Mouse (Mus musculus): ENCODE data around the gene Gtf2h3.
A peak's percentile ranks its signal among the peaks of the same experiment; 100 is the strongest.
"Not testable (repeated sequence)": the region's sequence is repeated elsewhere in the genome, so short reads cannot be mapped to it uniquely, and the experiment has no call there.

Gene Gtf2h3

DNA sequence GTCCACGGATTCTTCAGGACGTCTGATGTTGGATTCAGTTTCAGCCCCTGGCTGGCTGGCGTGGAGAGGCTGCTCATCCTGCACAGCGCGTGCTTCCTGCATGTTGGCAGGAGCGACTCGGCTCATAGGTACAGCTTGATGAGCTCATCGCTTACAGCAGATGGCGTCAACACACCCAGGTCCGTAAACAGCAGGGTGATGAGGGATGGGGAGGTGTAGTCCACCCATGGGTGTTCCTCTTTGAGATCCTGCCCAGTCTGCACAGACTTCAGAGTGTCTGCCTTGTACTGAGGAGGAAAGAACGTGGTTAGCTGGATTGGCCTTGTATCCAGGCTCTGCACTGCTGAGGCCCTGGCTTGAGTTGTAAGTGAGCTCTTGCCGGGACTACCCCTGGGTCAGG, 7.9 kb upstream of the Gtf2h3 start:
- no peak for DNase-seq (ENCODE audit: low read depth, low spot score)

DNA sequence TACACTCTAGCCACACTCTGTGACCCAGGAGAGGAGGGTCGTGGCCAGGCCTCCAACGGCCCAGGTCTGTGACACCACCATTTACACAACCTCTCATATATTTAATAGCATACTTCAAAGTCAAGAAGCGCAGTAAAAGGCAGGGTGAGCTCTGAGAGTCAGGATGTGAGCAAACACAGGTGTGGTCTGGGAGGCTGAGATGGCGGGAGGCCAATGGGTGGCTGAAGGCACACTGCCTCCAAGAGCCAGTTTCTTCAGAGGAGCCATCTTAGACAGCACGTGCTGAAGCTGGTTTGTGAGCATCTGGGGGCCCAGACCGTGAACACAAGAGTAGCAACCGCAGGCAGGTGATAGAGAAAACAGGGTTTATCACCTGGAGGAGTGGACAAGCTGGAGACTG, 3.5 kb upstream of the Gtf2h3 start:
- DNase-seq (ENCODE audit: low read depth, low spot score), result no peak

DNA sequence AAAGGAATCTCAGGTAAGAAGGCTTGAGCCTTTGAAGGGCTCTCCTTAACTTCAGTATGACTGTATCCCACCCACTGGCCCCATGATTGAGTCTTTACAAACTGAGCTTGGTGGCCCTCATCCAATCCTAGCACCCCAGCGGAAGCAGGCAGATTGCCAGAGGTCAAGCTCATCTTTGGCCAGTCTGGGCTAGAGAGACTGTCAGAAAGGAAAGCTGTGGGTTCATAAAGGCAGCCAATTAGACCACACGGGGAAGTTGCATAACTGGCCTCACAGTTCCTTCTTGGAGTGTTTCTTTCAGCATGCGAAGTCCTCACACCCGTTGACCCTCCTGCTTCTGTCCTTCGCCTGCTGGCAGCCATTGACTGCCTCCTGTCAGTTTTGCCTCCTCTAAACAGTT, 3.6 kb downstream of the Gtf2h3 start:
- DNase-seq (ENCODE audit: low read depth, low spot score), result no peak

DNA sequence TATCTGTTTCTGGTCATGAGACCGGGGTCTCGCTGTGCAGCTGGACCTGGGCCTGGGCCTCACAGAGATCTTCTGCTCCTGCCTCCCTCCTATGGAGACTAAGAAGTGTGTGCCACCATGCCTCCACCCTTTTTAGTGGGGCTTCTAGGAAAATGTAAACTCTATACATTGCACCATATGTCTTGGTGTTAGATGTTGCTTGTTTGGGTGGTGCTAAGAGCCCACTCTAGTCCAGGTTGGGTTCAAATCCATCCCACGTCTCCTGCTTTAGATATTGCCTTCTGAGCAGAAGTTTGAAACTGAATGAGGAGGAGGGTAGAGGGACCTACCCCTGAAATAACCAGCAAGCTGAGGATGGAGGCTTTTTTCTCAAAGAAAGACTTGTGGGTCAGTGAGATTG, 13.8 kb downstream of the Gtf2h3 start:
- DNase-seq (ENCODE audit: low read depth, low spot score), result no peak

DNA sequence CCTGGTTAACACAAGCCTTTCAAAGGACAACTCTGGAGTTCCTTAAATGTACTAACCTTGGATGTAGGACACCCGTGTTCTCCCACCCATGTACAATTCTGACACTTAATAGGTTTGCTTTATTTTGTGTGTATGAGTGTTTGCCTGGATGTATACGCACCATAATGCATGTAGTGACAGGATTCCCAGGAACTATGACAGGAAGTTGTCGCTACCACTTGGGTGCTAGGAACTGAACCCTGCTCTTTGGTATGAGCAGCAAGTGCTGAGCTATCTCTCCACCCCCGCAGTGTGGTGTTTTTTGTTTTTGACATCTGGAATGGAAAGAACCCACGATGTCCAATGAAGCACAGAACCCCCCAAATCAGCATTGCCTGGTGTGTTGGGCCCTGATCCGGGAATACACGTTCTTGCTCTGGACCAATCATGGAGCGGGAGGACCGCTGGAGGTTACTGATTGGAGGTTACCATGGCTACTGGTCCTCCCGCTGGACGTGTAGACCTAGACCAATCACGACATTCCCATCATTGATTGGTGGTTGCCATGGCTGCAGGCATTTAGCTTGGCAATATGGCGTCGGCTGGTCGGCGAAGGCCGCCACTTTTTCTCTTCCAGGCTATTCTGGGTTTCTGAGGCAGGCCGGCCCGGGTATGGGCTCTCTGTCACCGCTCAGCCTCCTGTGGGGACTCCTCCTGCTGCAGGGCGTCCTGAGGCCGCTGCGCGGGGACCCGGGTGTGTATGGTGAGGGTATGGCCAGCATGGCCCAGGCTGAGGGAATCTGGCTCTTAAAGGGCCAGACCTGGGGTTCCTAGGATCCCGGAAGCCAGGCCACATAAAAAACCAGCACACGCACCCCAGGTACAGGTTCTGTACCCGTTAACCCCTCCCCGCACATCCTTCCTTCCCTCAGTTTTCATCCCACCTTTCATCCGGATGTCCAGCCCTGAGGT, 19.6 kb downstream of the Gtf2h3 start:
- peak; percentile 95 for DNase-seq (ENCODE audit: low read depth, low spot score)

DNA sequence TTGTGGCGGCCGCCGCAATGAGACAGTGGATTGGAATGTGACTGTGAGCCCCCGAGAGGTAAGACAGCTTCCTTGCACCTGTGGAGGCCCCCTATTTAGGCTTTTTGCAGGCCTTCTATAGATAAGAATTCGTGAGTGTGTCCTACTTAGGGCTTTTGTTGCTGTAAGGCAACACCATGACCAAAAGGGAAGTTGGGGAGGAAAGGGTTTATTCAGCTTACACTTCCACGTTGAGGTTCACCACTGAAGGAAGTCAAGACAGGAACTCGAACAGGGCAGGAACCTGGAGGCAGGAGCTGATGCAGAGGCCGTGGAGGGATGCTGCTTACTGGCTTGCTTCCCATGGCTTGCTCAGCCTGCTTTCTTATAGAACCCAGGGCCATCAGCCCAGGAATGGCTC, 20.8 kb downstream of the Gtf2h3 start:
- DNase-seq (ENCODE audit: low read depth, low spot score), result not testable (repeated sequence)

DNA sequence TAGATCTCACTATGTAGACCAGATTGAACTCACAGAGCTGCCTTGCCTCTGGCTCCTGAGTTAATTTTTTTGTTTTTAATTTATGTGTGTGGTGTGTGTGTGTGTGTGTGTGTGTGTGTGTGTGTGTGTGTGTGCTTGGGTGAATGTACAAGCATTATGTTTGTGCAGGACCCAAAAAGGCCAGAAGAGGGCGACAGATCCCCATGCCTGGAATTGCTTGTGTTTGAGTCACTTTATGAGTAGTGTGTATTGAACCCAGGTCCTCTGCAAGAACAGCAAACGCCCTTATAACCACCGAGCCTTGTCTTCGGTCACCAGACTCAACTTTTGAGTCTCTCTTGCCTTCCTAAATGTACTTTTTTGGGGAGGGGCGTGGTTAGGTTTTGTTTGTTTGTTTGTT, 23.4 kb downstream of the Gtf2h3 start:
- DNase-seq (ENCODE audit: low read depth, low spot score), result peak; percentile 53

DNA sequence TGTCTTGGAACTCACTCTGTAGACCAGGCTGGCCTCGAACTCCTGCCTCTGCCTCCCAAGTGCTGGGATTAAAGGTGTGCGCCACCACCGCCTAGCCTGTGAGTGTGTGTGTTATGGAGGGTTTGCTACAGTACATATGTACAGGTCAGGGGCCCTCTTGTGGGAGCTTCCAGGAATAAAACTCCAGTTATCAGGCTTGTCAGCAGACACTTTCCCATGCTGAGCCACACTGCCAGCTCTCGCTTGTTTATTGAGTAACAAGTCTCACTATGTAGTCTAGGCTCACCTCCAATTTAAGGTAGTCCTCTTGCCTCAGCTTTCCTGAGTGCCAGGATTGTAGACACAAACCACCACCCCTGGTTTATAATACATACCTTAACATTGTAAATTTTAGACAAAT, 25.4 kb downstream of the Gtf2h3 start:
- no peak for DNase-seq (ENCODE audit: low read depth, low spot score)

DNA sequence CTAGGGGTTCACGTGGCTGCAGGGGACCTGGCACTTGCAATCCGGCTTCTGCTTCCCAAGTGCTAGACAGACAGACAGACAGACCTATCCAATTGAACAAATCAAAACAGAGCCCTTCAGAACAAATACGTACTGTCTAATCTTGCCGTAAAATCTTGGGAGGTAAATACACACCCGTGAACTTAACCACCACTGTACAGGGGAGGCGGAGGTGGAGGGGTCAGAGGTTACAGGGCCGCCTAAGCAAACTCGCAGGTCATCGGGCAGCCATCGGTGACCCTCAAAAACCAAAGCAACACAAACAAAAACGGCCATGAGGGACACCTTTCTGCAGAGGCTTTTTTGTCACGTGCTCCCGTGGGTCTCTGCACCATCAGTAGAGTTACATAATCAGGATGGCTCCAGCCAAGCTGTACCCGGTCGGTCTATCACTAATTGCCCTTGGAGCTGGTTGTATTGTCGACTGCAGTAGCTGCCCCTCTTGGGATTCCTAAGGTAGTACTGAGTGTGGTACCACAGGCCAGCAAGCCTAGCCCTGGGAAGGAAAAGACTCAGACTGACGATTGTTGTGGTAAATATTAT, 26.2 kb downstream of the Gtf2h3 start:
- no peak for DNase-seq (ENCODE audit: low read depth, low spot score)

DNA sequence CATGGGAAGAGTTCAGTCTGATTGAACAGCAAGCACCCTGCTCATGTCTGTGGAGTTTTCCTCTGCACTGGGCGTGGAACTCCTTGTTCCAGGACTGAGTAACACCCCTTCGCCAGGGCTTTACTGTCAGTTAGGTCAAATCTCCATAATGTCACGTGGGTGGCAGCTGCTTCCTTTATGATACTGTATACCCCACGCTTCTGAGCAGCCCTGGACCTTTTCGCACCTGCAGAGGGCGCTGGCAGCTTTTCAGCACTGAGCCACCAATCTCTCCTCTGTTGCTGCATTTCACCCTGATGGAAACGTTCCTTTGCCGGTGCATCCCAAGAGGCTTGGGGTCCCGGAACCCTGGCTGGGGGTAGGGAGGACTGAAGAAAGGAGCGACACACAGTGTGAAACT, 32.0 kb downstream of the Gtf2h3 start:
- DNase-seq (ENCODE audit: low read depth, low spot score), result no peak

DNA sequence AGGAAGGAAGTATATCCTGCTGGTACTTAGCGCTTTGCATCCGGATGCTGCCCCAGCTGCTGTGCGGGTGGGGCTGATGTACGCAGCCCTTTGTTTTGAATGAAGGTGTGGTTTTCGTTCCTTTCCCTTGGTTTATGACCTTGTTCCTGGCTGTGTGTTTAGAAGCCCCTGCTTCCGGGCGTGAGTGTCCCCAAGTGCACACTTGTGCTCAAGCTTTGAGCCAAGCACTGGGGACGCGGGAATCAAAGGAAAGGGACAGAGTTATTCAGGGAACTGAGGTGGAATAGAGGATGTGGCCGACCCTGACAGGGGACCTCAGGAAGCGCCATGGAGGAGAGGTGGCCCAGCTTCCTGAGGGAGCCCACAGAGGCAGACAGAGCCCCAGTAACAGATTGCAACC, 35.8 kb downstream of the Gtf2h3 start:
- no peak for DNase-seq (ENCODE audit: low read depth, low spot score)

DNA sequence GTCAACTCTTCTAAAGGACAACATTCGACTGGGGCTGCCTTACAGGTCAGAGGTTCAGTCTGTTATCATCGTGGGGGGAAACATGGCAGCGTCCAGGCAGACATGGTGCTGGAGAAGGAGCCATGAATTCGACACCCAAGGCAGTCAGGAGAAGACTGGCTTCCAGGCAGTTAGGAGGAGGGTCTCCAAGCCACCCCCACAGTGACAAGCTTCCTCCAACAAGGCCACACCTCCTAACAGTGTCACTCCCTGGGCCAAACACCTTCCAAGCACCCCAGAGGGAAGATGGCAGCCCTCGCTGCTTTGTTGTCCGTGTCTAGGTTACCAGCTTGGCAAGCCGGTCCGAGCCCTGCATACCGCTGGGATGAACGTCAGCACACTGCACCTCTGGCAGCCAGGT, 39.8 kb downstream of the Gtf2h3 start:
- no peak for DNase-seq (ENCODE audit: low read depth, low spot score)

DNA sequence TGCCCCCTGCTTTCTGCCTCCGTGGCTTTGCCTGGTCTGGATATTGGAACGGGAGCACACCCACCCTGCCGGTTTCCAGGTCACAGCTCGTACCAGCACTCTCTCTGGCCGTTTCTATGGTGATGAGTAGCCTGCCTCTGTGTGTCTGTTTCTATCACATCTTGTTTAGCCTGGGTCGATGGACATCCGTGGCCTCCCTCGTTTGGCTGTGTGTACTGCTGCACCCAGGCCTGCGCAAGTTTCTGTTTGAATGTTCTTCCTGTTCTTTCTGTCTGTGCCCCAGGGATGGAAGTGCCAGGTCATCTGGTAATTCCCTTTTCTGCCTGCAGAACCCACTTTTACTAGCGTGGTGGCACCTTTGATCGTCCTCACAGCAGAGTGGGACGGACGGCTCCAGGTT, 42.4 kb downstream of the Gtf2h3 start:
- no peak for DNase-seq (ENCODE audit: low read depth, low spot score)

DNA sequence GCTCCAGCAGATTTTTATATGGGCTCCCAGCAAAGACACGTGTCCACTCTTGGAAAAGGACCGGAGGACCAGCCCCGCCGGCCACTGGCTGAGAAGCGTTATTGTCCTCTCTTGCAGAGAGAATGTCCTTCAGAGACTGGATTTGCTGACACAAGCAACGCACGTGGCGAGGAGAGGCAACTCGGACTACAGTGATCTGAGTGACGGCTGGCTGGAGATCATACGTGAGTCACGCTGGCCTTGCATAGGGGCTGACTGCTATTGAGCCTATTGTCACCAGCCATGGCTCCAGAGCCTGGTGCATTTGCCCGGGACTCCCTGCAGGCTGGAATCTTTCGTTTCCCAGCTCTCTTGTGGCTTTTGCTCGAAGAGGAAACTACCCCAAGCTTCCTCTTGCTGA, 44.0 kb downstream of the Gtf2h3 start:
- DNase-seq (ENCODE audit: low read depth, low spot score), result no peak

DNA sequence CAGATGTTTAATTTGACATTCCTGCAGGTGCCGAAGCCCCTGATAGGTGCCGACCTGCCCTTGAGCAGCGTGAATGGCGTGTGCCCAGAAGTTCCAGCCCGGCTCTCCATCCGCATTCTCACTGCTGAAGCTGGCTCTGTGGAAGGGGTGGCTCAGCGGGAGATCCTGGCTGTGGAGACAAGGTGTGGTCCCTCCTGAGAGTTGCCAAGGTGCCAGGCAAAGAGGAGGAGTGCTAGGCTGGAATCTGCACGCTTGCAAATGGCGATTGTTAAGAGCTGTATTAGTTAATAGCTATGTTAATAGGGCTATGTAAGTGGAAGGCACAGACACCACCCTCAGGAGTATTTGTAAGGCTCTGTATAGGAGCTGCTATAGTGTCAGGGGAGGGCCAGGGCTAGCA, 45.4 kb downstream of the Gtf2h3 start:
- no peak for DNase-seq (ENCODE audit: low read depth, low spot score)

DNA sequence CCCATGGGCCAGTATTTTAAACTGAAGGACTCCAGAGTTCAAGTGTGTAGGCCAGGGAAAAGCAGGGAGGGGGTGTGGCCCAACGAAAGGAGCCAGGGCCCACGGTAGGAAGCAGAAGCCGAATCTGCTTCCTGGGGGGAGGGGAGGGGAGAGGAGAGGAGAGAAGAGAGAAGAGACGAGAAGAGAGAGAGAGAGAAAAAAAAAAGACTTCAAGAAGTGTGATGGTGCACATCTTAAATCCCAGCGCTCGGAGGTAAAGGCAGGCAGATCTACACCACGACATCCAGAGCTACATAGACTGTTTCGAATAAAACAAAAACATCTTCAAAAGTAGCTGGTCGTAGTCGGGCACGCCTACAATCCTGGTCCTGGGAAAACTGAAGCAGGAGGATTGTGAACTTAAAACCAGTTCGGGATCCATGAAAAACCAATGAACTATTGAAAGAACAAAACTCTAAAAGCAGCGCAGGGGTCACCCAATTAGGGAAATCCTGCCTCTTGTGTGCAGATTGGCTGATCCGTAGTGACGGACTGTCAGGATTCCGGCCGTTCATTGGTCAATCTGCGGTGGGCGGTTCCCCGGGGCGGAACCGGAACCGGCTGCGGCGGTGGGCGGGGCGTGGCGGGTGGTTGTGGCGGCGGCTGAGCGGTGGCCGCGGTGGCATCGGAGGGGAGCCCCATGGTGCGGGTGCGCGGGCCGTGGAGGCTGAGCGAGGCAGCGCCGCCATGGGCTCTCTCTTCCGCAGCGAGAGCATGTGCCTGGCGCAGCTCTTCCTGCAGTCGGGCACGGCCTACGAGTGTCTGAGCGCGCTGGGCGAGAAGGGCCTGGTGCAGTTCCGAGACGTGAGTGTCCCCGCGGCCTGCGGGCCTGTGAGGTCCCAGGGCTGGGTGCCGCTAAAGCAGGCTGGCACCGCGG, 49.8 kb downstream of the Gtf2h3 start, which contains the start of gene Atp6v0a2:
TSS of gene Atp6v0a2 (plus strand) at position 129 of the 916 bp plus-strand sequence.
- DNase-seq (ENCODE audit: low read depth, low spot score), result peak; percentile 87

DNA sequence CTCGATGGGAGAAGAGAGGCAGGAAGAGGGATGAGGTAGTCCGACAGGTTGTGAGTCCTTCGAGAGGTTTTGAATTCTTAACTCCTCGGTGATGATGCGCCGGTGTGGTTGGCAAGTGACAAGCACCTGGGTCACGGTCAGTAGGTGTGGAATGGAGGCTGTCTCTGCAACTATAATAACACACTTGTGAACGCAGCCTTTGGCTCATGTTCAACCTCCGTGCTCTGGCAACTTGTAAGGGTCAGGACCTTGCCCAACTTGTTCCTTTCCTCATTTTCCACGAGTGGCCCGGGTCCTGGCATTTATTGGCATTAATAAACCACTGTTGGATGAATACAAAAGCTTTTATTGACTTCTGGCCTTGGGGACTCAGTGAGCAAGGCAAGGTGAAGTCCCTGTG, 50.7 kb downstream of the Gtf2h3 start:
- no peak for DNase-seq (ENCODE audit: low read depth, low spot score)

DNA sequence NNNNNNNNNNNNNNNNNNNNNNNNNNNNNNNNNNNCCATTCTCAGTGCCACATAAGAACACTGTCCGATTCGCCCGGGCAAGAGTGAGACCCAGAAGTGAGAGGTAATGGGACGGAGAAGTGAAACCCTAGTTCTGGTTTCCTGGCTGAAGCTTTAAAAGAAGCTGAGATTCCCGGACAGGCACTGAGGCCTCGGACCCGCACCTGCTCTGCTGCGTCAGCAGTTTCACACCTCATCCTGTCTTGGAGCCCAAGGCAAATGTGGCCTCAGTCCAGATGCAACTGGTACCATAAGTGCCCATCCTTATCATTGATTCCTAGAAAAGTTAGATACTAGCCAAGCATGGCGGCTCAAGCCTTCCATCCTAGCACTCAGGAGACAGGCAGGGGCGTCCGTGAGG, 52.7 kb downstream of the Gtf2h3 start:
- no peak for DNase-seq (ENCODE audit: low read depth, low spot score)

DNA sequence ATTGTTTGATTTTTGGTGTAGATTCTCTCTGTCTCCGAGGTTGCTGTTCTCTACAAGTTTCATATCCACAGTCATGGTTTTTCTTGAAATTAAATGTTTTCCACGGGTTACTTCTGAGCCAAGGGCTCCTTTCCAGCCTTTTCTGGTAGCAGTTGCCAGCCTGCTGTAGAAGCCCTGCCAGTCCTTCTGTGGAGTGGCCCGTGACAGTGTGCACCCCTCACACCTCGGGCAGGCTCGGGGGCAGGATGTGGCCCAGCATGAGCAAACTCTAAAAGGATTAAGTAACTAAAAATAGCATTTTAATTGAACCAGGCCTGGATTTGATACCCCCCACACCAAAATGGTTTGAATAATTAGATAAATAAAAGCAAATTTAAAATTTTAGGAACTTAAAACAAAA, 53.5 kb downstream of the Gtf2h3 start:
- DNase-seq (ENCODE audit: low read depth, low spot score), result no peak

DNA sequence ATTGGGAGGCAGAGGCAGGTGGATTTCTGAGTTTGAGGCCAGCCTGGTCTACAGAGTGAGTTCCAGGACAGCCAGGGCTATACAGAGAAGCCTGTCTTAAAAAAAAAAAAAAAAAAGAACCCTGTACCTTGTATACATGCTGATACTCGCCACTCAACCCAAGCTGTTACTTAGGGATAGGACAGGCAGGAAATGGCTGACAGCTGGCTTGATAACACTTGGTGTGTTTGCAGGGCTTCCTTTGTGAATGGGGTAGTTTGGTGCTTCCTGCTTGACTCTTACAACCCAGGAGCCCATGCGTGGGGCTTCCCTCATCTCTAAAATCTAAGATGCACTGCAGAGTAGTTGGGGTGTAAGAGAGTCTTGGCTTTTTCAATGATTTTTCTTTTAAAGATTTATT, 54.5 kb downstream of the Gtf2h3 start:
- DNase-seq (ENCODE audit: low read depth, low spot score), result no peak

DNA sequence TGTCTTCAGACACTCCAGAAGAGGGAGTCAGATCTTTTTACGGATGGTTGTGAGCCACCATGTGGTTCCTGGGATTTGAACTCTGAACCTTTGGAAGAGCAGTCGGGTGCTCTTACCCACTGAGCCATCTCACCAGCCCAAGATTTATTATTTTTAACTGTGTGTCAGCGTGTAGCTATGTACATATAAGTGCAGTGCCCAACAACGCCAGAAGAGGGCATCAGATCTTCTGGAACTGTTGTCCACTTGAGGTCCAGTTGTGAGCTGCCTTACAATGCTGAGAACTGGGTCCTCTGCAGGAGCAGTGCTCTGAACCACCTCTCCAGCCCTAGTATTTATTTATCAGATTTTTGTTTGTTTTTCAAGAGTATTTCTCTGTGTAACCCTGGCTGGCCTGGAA, 56.1 kb downstream of the Gtf2h3 start:
- peak; percentile 41 for DNase-seq (ENCODE audit: low read depth, low spot score)

DNA sequence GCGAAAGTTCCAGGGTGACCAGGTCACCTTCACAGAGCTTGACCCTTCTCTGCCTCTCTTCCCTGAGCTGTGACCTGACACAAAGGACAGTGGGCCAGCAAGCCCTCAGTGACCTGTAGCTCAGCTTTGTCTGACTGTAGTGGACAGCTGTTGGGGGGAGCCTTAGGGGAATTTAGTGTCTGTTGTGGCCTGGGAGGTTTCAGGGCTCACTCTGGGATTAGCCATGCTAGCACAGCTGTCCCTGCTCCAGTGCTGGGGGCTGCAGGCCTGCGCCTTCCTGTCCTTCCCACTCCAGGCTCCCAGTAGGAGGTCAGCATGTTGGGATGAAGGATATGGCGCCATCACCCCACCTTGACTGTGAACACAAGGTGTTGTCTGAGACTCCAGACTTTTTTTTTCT, 57.2 kb downstream of the Gtf2h3 start:
- DNase-seq (ENCODE audit: low read depth, low spot score), result no peak
